Mouse (Mus musculus) olfactory bulb, adult 2 months (tissue): ENCODE measurements around the gene Dirc2. TPM values are rescaled to one million over a fixed set of nuclear protein-coding genes. Genes with fewer than 3 reads are reported as not detected.

Experiments used
- H3K27ac ChIP-seq: fragments of 200-500 bp; 2 replicates; pipeline ENCODE4 v1.5.1; 2012; ENCODE audit warnings: low read depth, low read length; ENCODE audit not compliant: insufficient read depth
- H3K4me1 ChIP-seq: fragments of 200-500 bp; 2 replicates; pipeline ENCODE4 v1.6.1; 2012; ENCODE audit warnings: low read length; ENCODE audit not compliant: control insufficient read depth, insufficient read depth
- H3K4me3 ChIP-seq: fragments of 200-500 bp; 2 replicates; pipeline ENCODE4 v1.5.1; 2012; ENCODE audit warnings: mild to moderate bottlenecking, low read depth, low read length, moderate library complexity; ENCODE audit not compliant: insufficient read depth
- CTCF ChIP-seq: fragments of 200-500 bp; IDR thresholded peaks from 2 replicates; pipeline ENCODE4 v1.5.1; 2012; ENCODE audit warnings: low read depth, mild to moderate bottlenecking, low read length, moderate library complexity; ENCODE audit not compliant: insufficient read depth
- POLR2A ChIP-seq: fragments of 200-500 bp; IDR thresholded peaks from 2 replicates; pipeline ENCODE4 v1.6.1; 2012; ENCODE audit warnings: mild to moderate bottlenecking, low read depth, low read length, moderate library complexity; ENCODE audit not compliant: insufficient read depth
- WGBS: fragments of 180-500 bp; shearing (Covaris S2); methylation state at CpG from one replicate; pipeline ENCODE4 v1.1.7; 2018; 5-methylcytosine and 5-hydroxymethylcytosine counted together
- polyA plus RNA-seq: library from polyadenylated mRNA; stranded (reverse); fragments of >200 nt; gene quantifications from 2 replicates; pipeline ENCODE4 v1.2.4, GENCODE M21; 2012; ENCODE audit warnings: low replicate concordance; ENCODE audit not compliant: missing spikeins, insufficient read depth, insufficient read length

The Dirc2 gene
- polyA plus RNA-seq: not detected in 2 replicates

- WGBS: under 1% methylated on average over 77 of the region's 78 CpGs
- peaks cover 4% of the 10 kb centered on the region for H3K4me1 ChIP-seq
- H3K27ac ChIP-seq: peak within 1 kb of the TSS; percentile 26
- H3K4me3 ChIP-seq: peak within 1 kb of the TSS; percentile 63
- TF ChIP-seq POLR2A (peak; percentile 62; the same call in 1 of the 2 replicates), CTCF (no peak)
These were observed at the start of gene Dirc2 for GRCm38 (mm10) chr16:35768785-35769642. Gene Dirc2, minus strand, starts transcription at chr16:35769356.

GRCm38 (mm10) chr16:35817255-35818089 lies 48.3 kb upstream of the Dirc2 start:
- TF ChIP-seq POLR2A (no peak), CTCF (peak; percentile 98)
- Histone ChIP-seq H3K4me3 (no peak overlapping the region), H3K27ac (no peak overlapping the region), H3K4me1 (no peaks in the 10 kb centered on the region)
- 33% methylated on average over 13 of the region's 13 CpGs for WGBS

GRCm38 (mm10) chr16:35813119-35813518 lies 44.0 kb upstream of the Dirc2 start:
- TF ChIP-seq POLR2A (no peak), CTCF (no peak)
- Histone ChIP-seq H3K27ac (no peak overlapping the region), H3K4me3 (no peak overlapping the region), H3K4me1 (no peaks in the 10 kb centered on the region)
- 69% methylated on average over 3 of the region's 3 CpGs for WGBS

- TF ChIP-seq CTCF (no peak), POLR2A (no peak)
- WGBS: 97% methylated on average over 2 of the region's 2 CpGs
- no peaks in the 10 kb centered on the region for H3K4me1 ChIP-seq
- H3K27ac ChIP-seq: no peak overlapping the region
- no peak overlapping the region for H3K4me3 ChIP-seq
These were observed 39.7 kb upstream of the Dirc2 start for GRCm38 (mm10) chr16:35808838-35809237.

GRCm38 (mm10) chr16:35807663-35807992 lies 38.5 kb upstream of the Dirc2 start:
- no peaks in the 10 kb centered on the region for H3K4me1 ChIP-seq
- no peak overlapping the region for H3K27ac ChIP-seq
- H3K4me3 ChIP-seq: no peak overlapping the region
- TF ChIP-seq CTCF (no peak), POLR2A (no peak)
- WGBS: 89% methylated on average over 4 of the region's 4 CpGs

- WGBS: 85% methylated on average over 6 of the region's 6 CpGs
- no peak overlapping the region for H3K4me3 ChIP-seq
- H3K27ac ChIP-seq: no peak overlapping the region
- no peak for TF ChIP-seq CTCF
- H3K4me1 ChIP-seq: no peaks in the 10 kb centered on the region
These were observed 38.0 kb upstream of the Dirc2 start for GRCm38 (mm10) chr16:35806973-35807662.

- TF ChIP-seq POLR2A (no peak), CTCF (no peak)
- Histone ChIP-seq H3K4me1 (no peaks in the 10 kb centered on the region), H3K27ac (no peak overlapping the region), H3K4me3 (no peak overlapping the region)
- WGBS: 96% methylated on average over 4 of the region's 4 CpGs
These were observed 34.6 kb upstream of the Dirc2 start for GRCm38 (mm10) chr16:35803723-35804122.

- WGBS: 92% methylated on average over 7 of the region's 7 CpGs
- no peak overlapping the region for H3K27ac ChIP-seq
- H3K4me1 ChIP-seq: no peaks in the 10 kb centered on the region
- no peak overlapping the region for H3K4me3 ChIP-seq
- TF ChIP-seq CTCF (no peak), POLR2A (no peak)
These were observed 33.0 kb upstream of the Dirc2 start for GRCm38 (mm10) chr16:35802163-35802562.
